Mouse (Mus musculus): ENCODE results near the gene Cyp2c50.
"Not testable (repeated sequence)": the region's sequence is repeated elsewhere in the genome, so short reads cannot be mapped to it uniquely, and the experiment has no call there.

The Cyp2c50 gene

GRCm38 (mm10) chr19:40089421-40089820, at the start of gene Cyp2c50:
Gene Cyp2c50 (plus strand): TSS chr19:40089688.
- DNase-seq (ENCODE audit: low read depth, low spot score) = not testable (repeated sequence)

GRCm38 (mm10) chr19:40073701-40074100, 15.8 kb upstream of the Cyp2c50 start, which contains the start of gene Cyp2c54:
Gene Cyp2c54 (minus strand): TSS chr19:40073827.
- DNase-seq (ENCODE audit: low read depth, low spot score) = no peak

GRCm38 (mm10) chr19:40088381-40088780, 1.1 kb upstream of the Cyp2c50 start:
- no peak for DNase-seq (ENCODE audit: low read depth, low spot score)

GRCm38 (mm10) chr19:40091111-40091510, 1.6 kb downstream of the Cyp2c50 start:
- no peak for DNase-seq (ENCODE audit: low read depth, low spot score)

GRCm38 (mm10) chr19:40119624-40120023, 30.1 kb downstream of the Cyp2c50 start:
- DNase-seq (ENCODE audit: low read depth, low spot score) = not testable (repeated sequence)

- DNase-seq (ENCODE audit: low read depth, low spot score) = peak; percentile 69
These were observed 35.7 kb downstream of the Cyp2c50 start for GRCm38 (mm10) chr19:40125165-40125564.

- DNase-seq (ENCODE audit: low read depth, low spot score) = peak; percentile 53
These were observed 37.5 kb downstream of the Cyp2c50 start for GRCm38 (mm10) chr19:40126996-40127395.
